Mouse (Mus musculus) ovary, postnatal 14 days (tissue): ENCODE measurements around the gene Tnik.

Experiments
- DNase-seq: peaks from one replicate; pipeline ENCODE4 v3.0.0; 2022; ENCODE audit warnings: low spot score

Tnik gene

GRCm38 (mm10) chr3:28547965-28548730 lies 285.1 kb downstream of the Tnik start:
- DNase-seq: no peak

GRCm38 (mm10) chr3:28549391-28549790 lies 286.4 kb downstream of the Tnik start:
- DNase-seq: no peak

GRCm38 (mm10) chr3:28550497-28551093 lies 287.6 kb downstream of the Tnik start:
- no peak for DNase-seq

GRCm38 (mm10) chr3:28551756-28552155 lies 288.7 kb downstream of the Tnik start:
- DNase-seq: no peak

DNA sequence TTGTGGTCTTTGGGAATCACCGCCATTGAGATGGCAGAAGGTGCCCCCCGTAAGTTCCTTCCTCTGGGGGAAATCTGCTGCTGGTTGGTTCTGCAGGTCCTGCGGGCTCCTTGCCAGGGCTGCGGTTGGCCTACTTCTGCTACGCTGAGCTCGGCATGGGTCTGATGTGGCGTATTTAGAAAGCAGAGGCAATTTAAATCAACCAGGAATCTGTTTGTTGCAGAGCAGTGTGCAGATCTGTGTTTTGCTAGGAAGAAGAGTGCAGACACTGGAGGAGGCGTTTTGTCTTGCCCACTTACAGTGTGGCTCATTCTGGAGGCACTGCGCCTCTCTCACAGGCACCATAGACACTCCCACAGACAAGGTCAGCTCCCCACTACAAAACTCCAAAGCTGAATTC lies 291.9 kb downstream of the Tnik start:
- DNase-seq: no peak

- DNase-seq: no peak
These were observed 293.0 kb downstream of the Tnik start for GRCm38 (mm10) chr3:28555795-28556570.

DNA sequence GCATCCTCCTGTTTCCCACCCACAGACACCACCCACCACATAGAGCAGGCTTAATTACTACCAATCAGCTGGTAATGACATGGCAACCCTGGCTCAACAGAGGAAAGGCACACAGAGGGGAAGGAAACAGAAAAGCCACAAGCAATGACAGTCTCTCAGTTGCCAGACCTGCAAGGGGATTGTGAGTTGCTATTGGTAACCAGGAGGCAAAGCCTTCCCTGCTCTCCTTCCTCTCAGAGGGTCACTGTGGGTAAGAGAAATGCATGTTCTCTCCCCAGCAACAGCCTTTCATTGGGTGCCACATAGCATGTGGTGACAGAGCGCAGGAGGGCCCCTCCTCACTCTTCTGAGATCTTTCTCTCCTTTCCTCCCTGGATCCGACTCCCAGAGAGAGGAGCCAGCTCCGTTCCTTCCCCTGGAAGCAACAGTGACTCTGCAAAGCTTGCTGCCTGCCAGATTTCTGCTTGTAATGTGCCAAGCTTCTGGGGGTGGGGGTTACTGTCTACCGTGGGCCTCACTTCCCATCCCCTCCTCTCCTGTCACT lies 295.4 kb downstream of the Tnik start:
- no peak for DNase-seq

DNA sequence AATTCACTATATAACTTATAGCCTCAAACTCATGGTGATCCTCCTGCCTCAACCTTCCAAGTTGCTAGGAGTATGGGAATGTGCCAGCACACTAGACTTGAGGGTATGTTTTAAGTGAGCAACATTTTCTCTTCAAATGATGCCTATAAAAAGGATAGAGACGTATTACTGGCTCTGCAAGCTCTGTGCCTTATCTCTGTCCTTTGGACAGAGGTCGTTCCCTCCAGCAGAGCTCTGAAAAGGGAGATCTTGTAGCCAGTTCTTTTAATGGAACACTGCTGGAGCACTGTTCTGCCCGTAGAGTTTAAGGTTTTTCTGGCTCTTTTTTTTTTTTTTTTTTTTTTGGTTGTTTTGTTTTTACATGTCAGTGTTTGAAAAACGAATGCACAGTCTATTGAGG lies 298.4 kb downstream of the Tnik start:
- DNase-seq: no peak

DNA sequence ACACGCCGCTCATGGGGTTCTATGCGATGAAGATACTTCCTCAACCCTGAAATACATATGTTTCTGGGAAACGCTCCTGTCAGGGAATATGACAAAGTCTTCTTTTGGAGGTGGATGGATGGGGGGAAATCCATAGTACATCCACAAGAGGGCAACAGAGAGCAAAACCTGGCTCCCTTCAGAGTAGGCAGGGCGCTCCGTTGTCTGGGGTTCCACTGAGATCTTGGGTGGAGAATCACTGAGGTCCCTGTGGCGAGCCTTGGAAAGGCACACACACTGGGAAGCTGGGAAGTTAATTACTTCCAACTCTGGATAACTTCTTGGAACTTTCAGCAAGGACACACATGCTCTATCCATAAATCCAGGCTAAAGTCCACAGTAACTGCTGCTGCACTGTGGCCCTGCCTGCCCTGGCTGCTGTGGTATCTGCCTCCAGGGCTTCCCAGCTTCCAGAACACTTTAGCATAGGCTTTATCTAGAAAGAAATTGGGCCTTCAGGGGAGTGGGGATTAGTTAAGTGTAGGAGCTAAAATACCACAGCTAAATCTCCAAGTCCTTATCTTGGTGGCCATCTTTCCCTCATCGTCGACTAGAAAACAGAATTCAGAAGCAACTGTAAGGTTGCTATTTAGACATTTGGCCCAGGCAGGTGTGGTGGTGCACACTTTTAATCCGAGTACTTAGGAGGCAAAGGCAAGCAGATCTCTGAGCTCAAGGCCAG lies 299.8 kb downstream of the Tnik start:
- DNase-seq: peak; percentile 32

- DNase-seq: no peak
These were observed 301.6 kb downstream of the Tnik start for GRCm38 (mm10) chr3:28564370-28565357.

- DNase-seq: peak; percentile 17
These were observed 314.3 kb downstream of the Tnik start for GRCm38 (mm10) chr3:28577301-28577700.

GRCm38 (mm10) chr3:28578950-28579615 lies 316.1 kb downstream of the Tnik start:
- DNase-seq: no peak

GRCm38 (mm10) chr3:28585750-28586465 lies 322.9 kb downstream of the Tnik start:
- DNase-seq: no peak

- no peak for DNase-seq
These were observed 324.8 kb downstream of the Tnik start for GRCm38 (mm10) chr3:28587808-28588207.

DNA sequence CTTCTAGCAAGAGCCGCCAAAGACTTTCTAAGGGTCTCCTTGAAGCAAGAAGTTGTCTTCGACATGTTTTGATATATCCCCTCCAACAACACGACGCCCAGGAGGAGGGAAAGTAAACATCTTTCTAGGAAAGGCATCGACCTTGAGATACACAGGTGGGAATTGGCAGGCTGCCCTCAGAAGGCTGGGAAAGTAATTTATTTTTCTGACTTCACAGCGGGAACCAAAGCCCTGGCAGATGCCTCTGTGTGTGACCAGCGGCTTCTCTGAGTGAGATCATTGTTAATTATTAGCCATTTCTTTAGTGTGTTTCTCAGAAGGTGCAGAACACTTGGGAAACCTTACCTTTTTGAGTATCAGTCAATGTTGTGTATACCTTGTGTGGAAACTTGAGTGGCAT lies 328.3 kb downstream of the Tnik start:
- DNase-seq: peak; percentile 6

- no peak for DNase-seq
These were observed 330.9 kb downstream of the Tnik start for GRCm38 (mm10) chr3:28593922-28594321.

GRCm38 (mm10) chr3:28599476-28599875 lies 336.5 kb downstream of the Tnik start:
- no peak for DNase-seq

DNA sequence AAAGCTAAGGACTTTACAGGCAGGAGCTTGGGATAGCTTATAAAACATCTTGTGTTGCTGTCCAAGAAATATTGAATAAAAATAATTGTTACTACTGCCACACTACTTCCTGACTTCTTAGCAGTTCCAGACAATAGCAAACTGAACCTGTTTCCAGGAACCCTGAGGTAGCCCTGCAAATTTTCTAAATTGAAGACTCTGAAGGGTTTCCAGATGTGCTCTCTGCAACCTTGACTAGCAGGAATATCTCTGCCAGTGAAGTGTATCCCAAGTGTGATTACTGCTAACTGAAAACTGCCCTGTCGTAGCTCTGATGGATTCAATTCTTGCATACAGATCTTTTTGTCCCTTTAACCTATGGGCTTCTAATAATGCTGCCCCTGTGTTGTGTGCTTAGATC lies 343.7 kb downstream of the Tnik start:
- DNase-seq: no peak

GRCm38 (mm10) chr3:28612330-28612729 lies 349.3 kb downstream of the Tnik start:
- no peak for DNase-seq

DNA sequence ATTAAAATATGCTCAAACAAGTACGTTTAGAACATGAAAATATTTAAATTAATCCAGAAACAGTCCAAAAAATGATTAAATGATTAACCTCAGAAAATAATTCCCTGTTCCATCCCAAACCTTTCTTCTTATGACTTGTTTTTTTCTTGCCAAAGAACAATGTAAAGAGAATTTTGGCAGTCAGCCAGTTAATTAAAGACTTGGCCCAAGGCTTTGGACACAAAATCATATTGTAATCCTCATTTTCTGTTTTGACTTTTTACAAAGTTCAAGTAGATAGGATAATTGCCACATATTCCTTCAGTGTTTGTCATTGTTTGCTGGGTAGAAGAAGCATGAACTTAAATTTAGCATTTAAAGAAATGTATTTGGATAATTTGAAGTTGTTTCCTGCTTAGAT lies 353.4 kb downstream of the Tnik start:
- DNase-seq: no peak
